ENCODE assay signal across 10 mouse cellular contexts in the genomic region with DNA sequence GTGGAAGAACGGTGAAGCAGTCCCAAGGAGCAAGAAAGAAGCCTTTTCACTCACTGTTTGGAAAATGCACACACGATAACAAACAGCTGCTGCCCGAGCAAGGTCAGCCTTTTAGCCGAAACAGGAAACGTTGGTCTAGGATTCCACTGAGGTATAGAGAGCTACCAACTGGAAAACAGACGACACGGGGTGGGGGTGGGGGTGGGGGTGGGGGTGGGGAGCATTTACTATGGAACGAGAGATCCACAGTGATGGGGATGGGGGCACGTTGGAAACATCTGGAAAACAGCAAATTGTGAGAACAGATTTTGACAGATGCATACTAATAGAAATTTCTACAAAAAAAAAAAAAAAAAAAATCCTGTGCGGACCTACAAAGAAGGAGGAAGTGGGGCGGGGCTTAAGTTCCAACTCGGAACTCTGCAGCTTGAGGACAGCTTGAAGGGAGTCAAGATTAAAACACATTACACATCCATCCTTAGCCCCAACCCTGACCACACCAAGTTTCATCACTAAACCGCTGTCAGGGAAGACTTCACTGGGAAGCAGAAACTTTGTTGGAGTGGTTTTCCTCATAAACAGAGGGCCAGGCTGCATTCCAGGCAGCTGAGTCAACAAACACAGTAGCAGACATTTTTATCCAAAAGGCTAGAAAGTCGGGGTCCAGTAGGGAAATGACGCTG.
DNase-seq lines count a peak whose midpoint lies in the region; ATAC-seq and TF ChIP-seq lines count a peak whose summit lies in the region.
"Had no signal": no experiment of that assay in that cellular context is flagged by ENCODE, and none has a peak within 500 bp of the region (broad histone marks: within the 10 kb centered on the region; RNA-seq: fewer than 3 reads in every experiment).

No protein-coding gene starts in this region.

- no peaks in the 10 kb centered on the region for H3K36me3 ChIP-seq in testis, adult 2 months (ENCODE audit: control insufficient read depth, insufficient read depth, low read length)
- H3K36me3 ChIP-seq in embryonic facial prominence, embryonic 14.5 days (ENCODE audit: control insufficient read depth, insufficient read depth, low read length), result no peaks in the 10 kb centered on the region
- no peaks in the 10 kb centered on the region for H3K36me3 ChIP-seq in stomach, embryonic 16.5 days (ENCODE audit: control insufficient read depth, insufficient read depth, low read length)
- H3K36me3 ChIP-seq: forebrain, embryonic 12.5 days had no signal

- 30% methylated on average over 14 of the region's 15 CpGs for WGBS in embryonic facial prominence, embryonic 14.5 days
- 34% methylated on average over 15 of the region's 15 CpGs for WGBS in stomach, embryonic 16.5 days

- H3K9me3 ChIP-seq in embryonic facial prominence, embryonic 14.5 days (ENCODE audit: control insufficient read depth, low read length), result no peaks in the 10 kb centered on the region
- no peaks in the 10 kb centered on the region for H3K9me3 ChIP-seq in stomach, embryonic 16.5 days (replicated peaks; ENCODE audit: control insufficient read depth, low read length)
- H3K9me3 ChIP-seq: forebrain, embryonic 12.5 days had no signal

- H3K27me3 ChIP-seq in testis, adult 2 months (ENCODE audit: control insufficient read depth, insufficient read depth, low read length), result no peaks in the 10 kb centered on the region
- no peaks in the 10 kb centered on the region for H3K27me3 ChIP-seq in embryonic facial prominence, embryonic 14.5 days (replicated peaks; ENCODE audit: control insufficient read depth, insufficient read depth, low read length)
- no peaks in the 10 kb centered on the region for H3K27me3 ChIP-seq in stomach, embryonic 16.5 days (ENCODE audit: control insufficient read depth, insufficient read depth, low read length)
- H3K27me3 ChIP-seq: forebrain, embryonic 12.5 days had no signal

- H3K4me2 ChIP-seq in embryonic facial prominence, embryonic 14.5 days (ENCODE audit: low read depth, low read length), result peak overlapping the region; percentile 28
- no peak overlapping the region for H3K4me2 ChIP-seq in stomach, embryonic 16.5 days (ENCODE audit: low read depth, low read length)
- H3K4me2 ChIP-seq: forebrain, embryonic 12.5 days had no signal

- DNase-seq in testis, postnatal 10 days (ENCODE audit: low spot score), result no peak
- peak; percentile 76 for DNase-seq in embryonic facial prominence, embryonic 14.5 days (ENCODE audit: low spot score)
- peak; percentile 17 for DNase-seq in heart, postnatal 4 days
- DNase-seq in urinary bladder, adult 2 months (ENCODE audit: low spot score), result no peak
- DNase-seq in spleen, postnatal 10 days (ENCODE audit: low spot score in 2 of 2), result no peak
- DNase-seq: liver had no signal

- ATAC-seq in embryonic facial prominence, embryonic 14.5 days (ENCODE audit: low read depth), result no peak
- peak; percentile 37; the same call in 1 of the 2 replicates for ATAC-seq in stomach, embryonic 16.5 days (ENCODE audit: insufficient read depth, low FRiP score)
- ATAC-seq: hindbrain, postnatal 0 days had no signal

- no peak for TF ChIP-seq CTCF in testis, adult 2 months (IDR thresholded peaks at IDR 0.05; ENCODE audit: control insufficient read depth, insufficient read depth, insufficient replicate concordance, low read depth, low read length)

- peaks cover 7% of the 10 kb centered on the region for H3K4me1 ChIP-seq in testis, adult 2 months (ENCODE audit: control insufficient read depth, insufficient read depth, low read length)
- H3K4me1 ChIP-seq in embryonic facial prominence, embryonic 14.5 days (ENCODE audit: control insufficient read depth, insufficient read depth, low read length), result peaks cover 7% of the 10 kb centered on the region
- no peaks in the 10 kb centered on the region; the same call in 1 of the 2 replicates for H3K4me1 ChIP-seq in stomach, embryonic 16.5 days (ENCODE audit: control insufficient read depth, insufficient read depth, low read length)
- H3K4me1 ChIP-seq: forebrain, embryonic 12.5 days had no signal

- peak overlapping the region; percentile 73 for H3K4me3 ChIP-seq in testis, adult 2 months (ENCODE audit: control insufficient read depth, low read depth, low read length)
- H3K4me3 ChIP-seq in embryonic facial prominence, embryonic 14.5 days (ENCODE audit: low read depth, low read length), result no peak overlapping the region
- no peak overlapping the region for H3K4me3 ChIP-seq in stomach, embryonic 16.5 days (replicated peaks; ENCODE audit: low read length)
- H3K4me3 ChIP-seq: forebrain, embryonic 12.5 days had no signal

- no peak overlapping the region for H3K9ac ChIP-seq in embryonic facial prominence, embryonic 14.5 days (ENCODE audit: low read depth, low read length)
- no peak overlapping the region for H3K9ac ChIP-seq in stomach, embryonic 16.5 days (ENCODE audit: low read length)
- H3K9ac ChIP-seq: forebrain, embryonic 12.5 days had no signal

- H3K27ac ChIP-seq in testis, adult 2 months (ENCODE audit: control insufficient read depth, insufficient read depth, low read depth, low read length), result no peak overlapping the region
- no peak overlapping the region; the same call in 1 of the 2 replicates for H3K27ac ChIP-seq in embryonic facial prominence, embryonic 14.5 days (replicated peaks; ENCODE audit: low read depth, low read length)
- no peak overlapping the region for H3K27ac ChIP-seq in stomach, embryonic 16.5 days (ENCODE audit: low read length)
- H3K27ac ChIP-seq: forebrain, embryonic 12.5 days; hindbrain, postnatal 0 days had no signal

- TF ChIP-seq POLR2A in testis, adult 2 months (IDR thresholded peaks at IDR 0.05; ENCODE audit: control insufficient read depth, low read depth, low read length), result no peak

Comparison
In these comparisons a context has a peak if more than half of its experiments do, and no peak if none do; other contexts are left out.
1. DNase-seq: peak in embryonic facial prominence, embryonic 14.5 days (single experiment) and heart, postnatal 4 days (single experiment); none in testis, postnatal 10 days (single experiment), urinary bladder, adult 2 months (single experiment) and spleen, postnatal 10 days (0 of 2).